ENCODE assay signal across 7 mouse cellular contexts in genomic region chr2:101906379-101906690, GRCm38 (mm10). TPM values are rescaled to one million over a fixed set of nuclear protein-coding genes. Genes with fewer than 3 reads are reported as not detected.
DNase-seq lines count a peak whose midpoint lies in the region; ATAC-seq and TF ChIP-seq lines count a peak whose summit lies in the region.

No protein-coding gene starts in this region.

- TF ChIP-seq CTCF in left cerebral cortex, adult 2 months (IDR thresholded peaks at IDR 0.05), result no peak

- H3K4me2 ChIP-seq in neural tube, embryonic 11.5 days (ENCODE audit: low read depth), result no peak overlapping the region
- H3K4me2 ChIP-seq in forebrain, embryonic 16.5 days (ENCODE audit: low read length), result peak overlapping the region; percentile 58; the same call in 1 of the 2 replicates
- peak overlapping the region; percentile 50; the same call in 1 of the 2 replicates for H3K4me2 ChIP-seq in liver, embryonic 12.5 days

- 0 out of 2 replicates have a peak, but pooled peaks have one; percentile 21 for ATAC-seq in neural tube, embryonic 11.5 days (ENCODE audit: insufficient read depth, low FRiP score, low TSS enrichment)
- ATAC-seq in forebrain, embryonic 16.5 days, result peak; percentile 34
- ATAC-seq in liver, embryonic 12.5 days, result no peak

- H3K9me3 ChIP-seq in neural tube, embryonic 11.5 days (ENCODE audit: control insufficient read depth, low read length), result no peaks in the 10 kb centered on the region
- no peaks in the 10 kb centered on the region for H3K9me3 ChIP-seq in forebrain, embryonic 16.5 days (ENCODE audit: control insufficient read depth, low read length)
- no peaks in the 10 kb centered on the region for H3K9me3 ChIP-seq in liver, embryonic 12.5 days (replicated peaks)

- no peak overlapping the region for H3K4me3 ChIP-seq in neural tube, embryonic 11.5 days (ENCODE audit: low read depth, low read length)
- no peak overlapping the region for H3K4me3 ChIP-seq in forebrain, embryonic 16.5 days (replicated peaks; ENCODE audit: low read length)
- H3K4me3 ChIP-seq in liver, embryonic 12.5 days, result no peak overlapping the region
- H3K4me3 ChIP-seq in left cerebral cortex, adult 2 months, result no peak overlapping the region

- 76% methylated on average over 5 of the region's 5 CpGs for WGBS in neural tube, embryonic 11.5 days
- 57% methylated on average over 5 of the region's 5 CpGs for WGBS in forebrain, embryonic 16.5 days
- whole genome bisulfite sequencing in liver, embryonic 12.5 days (ENCODE audit: insufficient replicate concordance), result 57% methylated on average over 5 of the region's 5 CpGs

- no peak for DNase-seq in neural tube, embryonic 11.5 days (ENCODE audit: low spot score)
- DNase-seq in neural tube, embryonic 10.5 days (ENCODE audit: extremely low spot score, low spot score), result no peak
- no peak for DNase-seq in left cerebral cortex, adult 2 months (ENCODE audit: extremely low spot score in 1 of 2, low spot score in 2 of 2)
- DNase-seq in gastrocnemius, postnatal 25 days, result no peak
- DNase-seq in yolk sac, embryonic 10.5 days (ENCODE audit: low spot score), result no peak

- intact Hi-C loops in left cerebral cortex, adult 2 months (cut with DNase I), result loop anchor here (2.0 to 10.0 kb wide), 6 partner anchors 76 to 768 kb away; no protein-coding TSS in a partner anchor

- 0 out of 2 replicates have a peak overlapping the region, but pooled peaks have one; percentile 3 for H3K9ac ChIP-seq in neural tube, embryonic 11.5 days (ENCODE audit: low read length)
- peak overlapping the region; percentile 58 for H3K9ac ChIP-seq in forebrain, embryonic 16.5 days (replicated peaks; ENCODE audit: low read depth, low read length)
- H3K9ac ChIP-seq in liver, embryonic 12.5 days, result no peak overlapping the region

- H3K4me1 ChIP-seq in neural tube, embryonic 11.5 days (ENCODE audit: control insufficient read depth, insufficient read depth, low read length), result peaks cover 2% of the 10 kb centered on the region
- H3K4me1 ChIP-seq in forebrain, embryonic 16.5 days (replicated peaks; ENCODE audit: control insufficient read depth, insufficient read depth, low read length), result peaks cover 9% of the 10 kb centered on the region
- peaks cover 8% of the 10 kb centered on the region; the same call in 1 of the 2 replicates for H3K4me1 ChIP-seq in liver, embryonic 12.5 days

- H3K36me3 ChIP-seq in neural tube, embryonic 11.5 days (ENCODE audit: control insufficient read depth, insufficient read depth, low read length), result no peaks in the 10 kb centered on the region
- no peaks in the 10 kb centered on the region; the same call in 1 of the 2 replicates for H3K36me3 ChIP-seq in forebrain, embryonic 16.5 days (ENCODE audit: control insufficient read depth, insufficient read depth)
- peaks cover 4% of the 10 kb centered on the region for H3K36me3 ChIP-seq in liver, embryonic 12.5 days

- H3K27ac ChIP-seq in neural tube, embryonic 11.5 days (ENCODE audit: low read depth, low read length), result no peak overlapping the region
- H3K27ac ChIP-seq in forebrain, embryonic 16.5 days (ENCODE audit: low read length), result no peak overlapping the region
- no peak overlapping the region for H3K27ac ChIP-seq in liver, embryonic 12.5 days
- no peak overlapping the region for H3K27ac ChIP-seq in left cerebral cortex, adult 2 months

- H3K27me3 ChIP-seq in neural tube, embryonic 11.5 days (ENCODE audit: control insufficient read depth, insufficient read depth, low read length), result no peaks in the 10 kb centered on the region
- no peaks in the 10 kb centered on the region for H3K27me3 ChIP-seq in forebrain, embryonic 16.5 days (replicated peaks; ENCODE audit: control insufficient read depth, insufficient read depth, low read length)
- no peaks in the 10 kb centered on the region for H3K27me3 ChIP-seq in liver, embryonic 12.5 days (replicated peaks)

RNA-seq across cellular contexts. Expression of gene Commd9, which starts 20.3 kb away (rescaled TPM):
- 72.9 and 78.7 TPM in 2 replicates for polyA plus RNA-seq in neural tube, embryonic 11.5 days (2014; fragmentation: Nextera tagmentation; extraction: Ambion mirVana)
- 97.4 and 99.3 TPM in 2 replicates for polyA plus RNA-seq in forebrain, embryonic 16.5 days (2015; fragmentation: Nextera tagmentation; extraction: Ambion mirVana)
- polyA plus RNA-seq in liver, embryonic 12.5 days (2016; fragmentation: Nextera tagmentation; extraction: Ambion mirVana), result 28.8 and 29.0 TPM in 2 replicates
- 10 to 100 TPM; 38.6 to 42.3 TPM for total RNA-seq in left cerebral cortex, adult 2 months (2021)
- total RNA-seq in gastrocnemius, postnatal 25 days (2021), result 10 to 100 TPM; 31.9 to 32.0 TPM

RNA-seq across cellular contexts. Expression of gene Prr5l, which starts 23.5 kb away (rescaled TPM):
- polyA plus RNA-seq in neural tube, embryonic 11.5 days (2014; fragmentation: Nextera tagmentation; extraction: Ambion mirVana), result 11.5 and 11.7 TPM in 2 replicates
- polyA plus RNA-seq in forebrain, embryonic 16.5 days (2015; fragmentation: Nextera tagmentation; extraction: Ambion mirVana), result 5.5 and 6.6 TPM in 2 replicates
- polyA plus RNA-seq in liver, embryonic 12.5 days (2016; fragmentation: Nextera tagmentation; extraction: Ambion mirVana), result 5.1 and 5.5 TPM in 2 replicates
- 1 to 10 TPM; 5.1 to 7.7 TPM for total RNA-seq in left cerebral cortex, adult 2 months (2021)
- total RNA-seq in gastrocnemius, postnatal 25 days (2021), result 1 to 10 TPM in 1 of 2 experiments, under 1 TPM in 1; 0.08 to 1.5 TPM
